Mouse (Mus musculus) left cerebral cortex, adult 8-10 months (tissue): ENCODE results near the gene Pitx2. TPM values are rescaled to one million over a fixed set of nuclear protein-coding genes. Genes with fewer than 3 reads are reported as not detected.

ENCODE experiments used
- DNase-seq, 2 experiments: peaks; one replicate each; pipeline ENCODE4 v3.0.0; 2022; ENCODE audit warnings: low spot score in 2 of 2
- total RNA-seq, 4 experiments: library from RNA; stranded (reverse); gene quantifications; 2 replicates each; pipeline ENCODE4 v1.2.4; 2022

Pitx2 gene
- total RNA-seq, 4 experiments from 2014 or later: not detected

GRCm38 (mm10) chr3:129256766-129257165 is 57.1 kb downstream of the Pitx2 start:
- no peak for DNase-seq

- DNase-seq: no peak
These were observed 58.8 kb downstream of the Pitx2 start for GRCm38 (mm10) chr3:129258497-129258896.

Other genes with a start within 250 kb of the Pitx2 start
- 1 to 10 TPM; 1.3 to 2.0 (median 1.6) TPM for gene Enpep, start 132.8 kb downstream of the Pitx2 start, total RNA-seq